Mouse (Mus musculus): Measurements from ENCODE around the gene Rgs13.
A peak's percentile ranks its signal among the peaks of the same experiment; 100 is the strongest.

Gene Rgs13

DNA sequence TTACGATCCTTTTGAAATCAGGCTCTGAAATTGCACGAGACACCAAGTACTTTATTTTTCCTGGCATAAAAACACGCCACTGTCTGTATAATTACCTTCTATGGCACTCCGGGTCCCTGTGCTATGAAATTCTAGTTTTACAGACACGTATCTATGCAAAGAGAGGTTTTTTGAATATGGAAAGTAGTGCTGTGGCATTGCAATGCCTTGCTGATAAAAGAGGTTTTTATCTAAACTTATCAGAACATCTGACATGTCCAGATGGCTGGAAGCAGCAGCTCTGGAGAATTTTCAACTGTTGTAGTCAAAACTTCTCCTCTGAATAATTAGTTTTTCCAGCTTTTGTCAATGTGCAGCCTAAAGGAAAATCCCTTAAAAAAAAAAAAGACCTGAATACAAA lies at the start of gene Rgs13:
Rgs13 (minus strand) TSS at position 207 of the 400 bp plus-strand sequence.
- DNase-seq (ENCODE audit: extremely low read depth, low read depth) = no peak

DNA sequence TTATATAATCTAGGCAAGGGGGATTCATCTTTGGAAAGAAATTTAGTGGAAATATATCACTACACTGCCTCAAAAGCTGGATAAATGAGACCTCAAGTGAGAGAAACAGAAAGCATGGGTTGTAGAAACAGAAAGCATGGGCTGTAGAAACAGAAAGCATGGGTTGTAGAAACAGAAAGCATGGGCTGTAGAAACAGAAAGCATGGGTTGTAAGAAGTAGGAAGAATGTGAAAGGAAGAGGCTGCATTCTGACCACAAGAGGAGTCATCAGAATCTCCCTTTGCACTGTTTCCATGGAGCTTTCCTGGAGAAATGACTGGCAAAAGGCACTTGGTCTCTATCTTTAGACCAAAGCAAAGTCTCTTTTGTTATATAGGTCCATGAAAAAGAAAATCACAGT lies 38.1 kb upstream of the Rgs13 start:
- no peak for DNase-seq (ENCODE audit: extremely low read depth, low read depth)

DNA sequence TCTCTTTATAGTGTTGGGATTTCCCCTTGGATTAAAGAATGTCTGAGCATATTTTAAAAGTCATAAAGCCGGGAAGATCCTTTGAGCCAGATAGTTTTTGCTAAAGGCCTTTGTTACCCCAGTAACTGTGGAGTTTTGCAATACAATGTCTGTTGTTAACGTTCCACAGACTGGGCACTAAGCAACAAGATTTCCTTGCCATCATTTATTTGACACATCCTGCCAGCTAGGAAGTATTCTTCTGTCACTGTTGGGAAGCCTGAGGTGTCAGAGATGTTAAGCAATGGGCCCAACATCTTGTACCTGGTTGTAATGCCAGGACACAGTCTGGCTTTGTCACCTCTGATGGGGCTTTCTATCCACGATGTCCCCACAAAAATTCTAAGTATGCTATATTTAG lies 33.7 kb upstream of the Rgs13 start:
- DNase-seq (ENCODE audit: extremely low read depth, low read depth) = no peak

GRCm38 (mm10) chr1:144206281-144207061 lies 29.3 kb upstream of the Rgs13 start:
- no peak for DNase-seq (ENCODE audit: extremely low read depth, low read depth)

DNA sequence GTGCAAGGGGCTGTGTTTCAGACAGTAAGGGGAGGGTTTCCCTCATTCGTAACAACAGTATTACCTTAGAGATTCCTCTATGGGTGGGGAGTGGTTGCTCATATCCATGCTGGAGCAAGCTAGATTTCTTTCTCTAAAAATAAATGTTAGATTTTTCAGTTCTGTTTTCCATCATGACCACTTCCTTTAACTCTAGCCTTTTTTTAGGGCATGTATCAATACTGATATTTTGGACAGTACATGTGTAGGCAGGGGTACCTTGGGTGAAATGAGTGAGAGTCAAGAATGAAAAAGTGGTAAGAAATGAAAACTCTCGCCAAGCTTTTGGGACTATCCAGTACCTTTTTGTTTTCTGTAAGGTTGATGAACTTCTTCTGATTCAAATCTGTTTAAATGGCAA lies 27.6 kb upstream of the Rgs13 start:
- DNase-seq (ENCODE audit: extremely low read depth, low read depth) = no peak

- no peak for DNase-seq (ENCODE audit: extremely low read depth, low read depth)
Observed at GRCm38 (mm10) chr1:144202939-144203338, 25.8 kb upstream of the Rgs13 start.

DNA sequence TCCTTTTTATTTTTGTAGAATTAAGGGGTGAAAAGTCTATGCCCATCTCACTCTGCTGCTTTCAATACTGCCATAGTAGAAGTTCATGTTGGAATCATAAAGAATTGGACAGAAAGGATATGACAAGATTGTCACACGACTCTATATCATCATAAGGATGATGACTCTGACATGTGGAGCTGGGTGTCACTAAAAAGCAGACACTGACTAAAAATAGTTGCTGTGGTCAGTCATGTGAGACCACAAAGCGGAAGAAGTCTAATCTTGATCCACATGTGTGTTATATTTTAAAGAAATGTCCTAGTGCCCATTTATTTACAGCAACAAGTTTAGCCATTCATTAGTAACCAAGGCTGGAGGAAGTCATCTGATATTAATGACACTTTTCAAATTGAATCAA lies 23.3 kb upstream of the Rgs13 start:
- DNase-seq (ENCODE audit: extremely low read depth, low read depth) = peak; percentile 51

DNA sequence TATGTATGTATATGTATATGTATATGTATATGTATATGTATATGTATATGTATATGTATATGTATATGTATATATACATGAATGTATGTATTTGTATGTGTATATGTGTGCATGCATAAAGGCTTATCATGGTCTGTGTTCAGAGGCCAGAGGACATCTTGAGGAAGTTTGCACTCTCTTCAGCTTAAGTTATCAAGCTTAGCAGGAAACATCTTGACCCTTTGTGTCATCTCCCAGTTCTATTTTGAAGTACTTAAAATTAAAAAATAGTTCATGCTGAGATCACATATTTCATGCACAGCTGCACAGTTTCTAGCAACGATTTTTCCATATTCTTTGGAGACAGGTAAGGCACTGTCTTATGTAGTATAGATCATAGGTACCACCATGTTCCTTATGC lies 22.4 kb upstream of the Rgs13 start:
- peak; percentile 30 for DNase-seq (ENCODE audit: extremely low read depth, low read depth)

- DNase-seq (ENCODE audit: extremely low read depth, low read depth) = peak; percentile 45
Observed at GRCm38 (mm10) chr1:144197684-144198083, 20.5 kb upstream of the Rgs13 start.

GRCm38 (mm10) chr1:144186655-144187396 lies 9.7 kb upstream of the Rgs13 start:
- no peak for DNase-seq (ENCODE audit: extremely low read depth, low read depth)

DNA sequence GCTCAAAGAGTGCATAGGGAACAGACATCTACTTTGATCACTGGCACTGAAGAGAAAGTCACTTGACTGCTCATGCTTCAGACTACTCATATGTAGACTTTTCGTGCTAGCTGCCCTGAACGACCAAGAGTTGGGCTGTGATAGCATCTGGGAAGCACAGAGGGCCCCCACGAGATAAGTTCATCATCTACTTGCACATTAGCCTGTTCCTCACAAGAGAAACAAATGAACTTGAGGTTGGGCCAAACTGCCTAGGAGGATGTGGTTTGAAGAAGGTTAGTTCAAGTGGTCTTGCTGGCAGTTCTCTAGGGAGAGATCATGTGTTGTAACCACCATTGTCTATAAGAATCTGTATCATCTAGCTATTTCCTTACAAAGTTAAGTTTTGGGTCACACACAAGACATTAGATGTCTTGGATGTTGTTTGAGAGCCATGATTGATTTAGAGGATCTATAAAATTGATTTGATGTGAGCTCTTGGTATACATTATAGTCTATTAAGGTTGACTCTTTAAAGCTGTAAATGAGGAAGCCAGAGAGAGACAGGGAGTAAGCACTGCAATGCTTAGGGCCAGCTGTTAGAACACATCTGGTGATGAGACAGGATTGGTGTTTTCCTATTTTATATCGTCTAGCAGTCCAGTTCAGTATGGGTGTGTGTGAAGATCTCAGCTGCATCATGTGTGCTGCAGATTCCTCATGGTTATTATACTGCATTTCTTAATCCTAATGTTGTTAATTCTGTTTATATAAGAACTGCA lies 8.0 kb upstream of the Rgs13 start:
- DNase-seq (ENCODE audit: extremely low read depth, low read depth) = no peak

DNA sequence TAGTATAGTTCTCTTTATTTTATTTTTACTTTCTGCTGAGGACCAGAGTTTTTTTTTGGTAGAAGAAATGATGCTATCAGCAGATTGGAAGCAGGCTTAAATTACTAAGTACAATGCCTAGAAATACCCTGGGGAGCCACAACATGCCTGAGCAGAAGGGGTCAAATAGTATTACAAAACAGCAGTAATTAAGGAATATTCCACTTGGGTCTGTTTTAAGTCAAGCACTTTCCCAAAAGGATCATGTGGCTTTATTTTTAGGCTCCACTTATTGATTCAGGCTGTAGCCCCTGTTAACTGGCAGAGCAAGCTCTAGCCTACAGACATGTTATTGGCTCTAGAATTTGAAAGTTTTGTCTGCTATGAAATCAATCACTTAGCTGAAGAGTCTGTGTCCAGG lies 6.5 kb upstream of the Rgs13 start:
- DNase-seq (ENCODE audit: extremely low read depth, low read depth) = no peak

- DNase-seq (ENCODE audit: extremely low read depth, low read depth) = no peak
Observed at GRCm38 (mm10) chr1:144179559-144179958, 2.4 kb upstream of the Rgs13 start.

DNA sequence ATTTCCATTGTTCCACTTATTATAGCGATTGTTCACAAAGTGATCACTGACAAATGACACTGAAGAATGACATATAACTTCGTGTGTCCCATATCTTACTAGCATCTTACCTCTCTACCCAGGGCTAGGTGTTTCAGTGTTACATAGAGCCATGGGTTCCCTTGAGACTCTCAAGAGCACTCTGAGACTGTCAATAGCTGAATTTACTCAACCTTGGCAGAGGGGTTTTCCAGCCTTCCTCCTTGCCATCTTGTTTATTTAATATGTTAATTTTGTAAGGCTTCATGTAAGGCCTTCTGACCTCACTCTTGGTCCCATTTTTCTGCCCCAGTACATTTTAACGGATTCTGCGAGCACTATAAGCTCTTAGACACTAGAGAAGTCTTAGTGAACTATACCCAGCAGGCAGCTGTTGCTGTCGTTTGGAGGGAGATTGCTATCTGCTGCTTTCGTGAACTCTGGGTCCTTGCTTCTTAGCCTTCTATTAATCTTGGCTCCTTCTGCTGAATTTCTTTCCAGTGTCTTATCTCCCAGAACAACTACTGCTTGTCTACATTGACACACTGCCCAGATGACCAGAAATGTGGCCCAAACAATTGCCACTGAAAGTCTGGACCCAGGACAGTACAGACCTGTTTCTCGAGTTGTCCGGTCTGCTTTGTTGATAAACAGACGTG lies 1.2 kb upstream of the Rgs13 start:
- no peak for DNase-seq (ENCODE audit: extremely low read depth, low read depth)

DNA sequence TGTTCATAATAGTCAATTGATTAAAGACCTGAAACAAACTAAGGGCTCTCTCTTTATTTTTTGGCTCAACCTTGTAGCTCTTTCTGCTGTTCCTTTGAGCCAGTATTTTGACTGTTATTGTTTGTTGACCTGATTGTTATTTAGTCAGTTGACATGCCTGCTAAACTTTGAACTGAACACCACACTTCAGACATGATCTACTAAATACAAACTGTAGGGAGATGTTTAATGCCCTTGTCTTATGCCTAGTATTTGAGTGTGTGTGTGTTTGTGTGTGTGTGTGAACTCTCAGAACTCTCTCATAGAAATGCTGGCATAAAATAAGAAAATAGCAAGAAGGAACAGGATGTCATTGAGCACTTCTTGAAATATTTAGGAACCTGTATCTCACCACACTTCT lies 448 bp upstream of the Rgs13 start:
- DNase-seq (ENCODE audit: extremely low read depth, low read depth) = no peak

- DNase-seq (ENCODE audit: extremely low read depth, low read depth) = no peak
Observed at GRCm38 (mm10) chr1:144174760-144175159, 2.4 kb downstream of the Rgs13 start.

- no peak for DNase-seq (ENCODE audit: extremely low read depth, low read depth)
Observed at GRCm38 (mm10) chr1:144173568-144174036, 3.6 kb downstream of the Rgs13 start.

DNA sequence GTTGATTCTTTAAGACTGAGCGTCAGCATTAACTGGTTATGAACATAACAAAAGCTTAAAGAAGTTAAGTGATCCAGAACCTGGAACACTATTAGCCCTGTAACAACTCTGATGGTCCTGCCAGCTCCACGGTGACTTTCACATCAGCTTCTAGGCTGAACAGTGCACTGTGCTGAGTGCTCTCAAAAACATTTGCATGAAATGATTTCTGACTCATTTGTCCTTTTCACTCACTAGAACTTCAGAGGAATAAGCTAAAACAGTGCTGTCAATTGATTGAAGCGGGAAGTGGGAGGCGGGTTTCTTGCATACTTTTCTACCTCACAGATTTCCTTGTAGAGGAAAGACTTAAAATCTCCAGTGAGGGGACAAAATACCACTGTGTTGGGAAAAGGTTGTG lies 8.3 kb downstream of the Rgs13 start:
- no peak for DNase-seq (ENCODE audit: extremely low read depth, low read depth)

- DNase-seq (ENCODE audit: extremely low read depth, low read depth) = no peak
Observed at GRCm38 (mm10) chr1:144167761-144168160, 9.4 kb downstream of the Rgs13 start.

GRCm38 (mm10) chr1:144166897-144167296 lies 10.3 kb downstream of the Rgs13 start:
- DNase-seq (ENCODE audit: extremely low read depth, low read depth) = no peak

GRCm38 (mm10) chr1:144166275-144166674 lies 10.9 kb downstream of the Rgs13 start:
- DNase-seq (ENCODE audit: extremely low read depth, low read depth) = no peak
